ENCODE assay signal across 13 mouse cellular contexts in the genomic region with DNA sequence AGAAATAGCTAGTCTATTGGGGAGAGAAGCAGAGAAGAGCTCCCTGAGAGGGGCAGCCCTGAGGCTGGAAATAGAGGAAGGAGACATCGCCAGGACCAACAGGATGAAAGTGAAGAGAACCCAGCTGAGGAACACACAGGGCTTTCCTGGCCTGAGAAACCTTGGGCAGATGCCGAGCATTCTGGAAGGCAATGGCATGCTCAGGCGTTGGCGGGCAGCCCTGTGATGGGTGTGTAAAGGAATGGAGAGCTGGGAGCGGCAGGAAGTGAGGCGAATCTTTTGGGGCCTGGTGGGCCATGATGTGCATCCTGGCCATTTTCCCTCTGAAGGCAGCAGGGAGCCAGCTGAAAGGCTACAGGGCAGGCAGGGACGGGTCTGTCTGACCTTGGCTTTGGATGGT.
DNase-seq lines count a peak whose midpoint lies in the region; ATAC-seq and TF ChIP-seq lines count a peak whose summit lies in the region.
"Had no signal": no experiment of that assay in that cellular context is flagged by ENCODE, and none has a peak within 500 bp of the region (broad histone marks: within the 10 kb centered on the region; RNA-seq: fewer than 3 reads in every experiment).

No protein-coding gene starts in this region.

- no peak overlapping the region for H3K27ac ChIP-seq in lung, postnatal 0 days (ENCODE audit: low read length)
- peak overlapping the region; percentile 63 for H3K27ac ChIP-seq in cerebellum, adult 2 months (ENCODE audit: insufficient read depth, low read length)
- H3K27ac ChIP-seq in forebrain, embryonic 11.5 days (ENCODE audit: low read depth, low read length), result no peak overlapping the region
- no peak overlapping the region for H3K27ac ChIP-seq in forebrain, embryonic 13.5 days
- H3K27ac ChIP-seq: embryonic facial prominence, embryonic 13.5 days had no signal

- H3K36me3 ChIP-seq in lung, postnatal 0 days (ENCODE audit: insufficient read depth, low read length), result no peaks in the 10 kb centered on the region
- H3K36me3 ChIP-seq in forebrain, embryonic 11.5 days (ENCODE audit: control insufficient read depth, insufficient read depth, low read length), result no peaks in the 10 kb centered on the region
- no peaks in the 10 kb centered on the region for H3K36me3 ChIP-seq in forebrain, embryonic 13.5 days (ENCODE audit: poor library complexity, severe bottlenecking)
- H3K36me3 ChIP-seq: embryonic facial prominence, embryonic 13.5 days had no signal

- H3K9ac ChIP-seq in lung, postnatal 0 days (replicated peaks; ENCODE audit: low read depth), result no peak overlapping the region
- H3K9ac ChIP-seq in forebrain, embryonic 11.5 days (ENCODE audit: low read length), result no peak overlapping the region
- no peak overlapping the region for H3K9ac ChIP-seq in forebrain, embryonic 13.5 days
- H3K9ac ChIP-seq: embryonic facial prominence, embryonic 13.5 days had no signal

- H3K4me3 ChIP-seq in lung, postnatal 0 days (ENCODE audit: low read depth, low read length), result no peak overlapping the region
- no peak overlapping the region for H3K4me3 ChIP-seq in cerebellum, adult 2 months (replicated peaks; ENCODE audit: insufficient read depth, low read depth, low read length)
- H3K4me3 ChIP-seq in forebrain, embryonic 11.5 days (ENCODE audit: low read depth, low read length), result no peak overlapping the region
- no peak overlapping the region for H3K4me3 ChIP-seq in forebrain, embryonic 13.5 days
- H3K4me3 ChIP-seq: embryonic facial prominence, embryonic 13.5 days; myocyte had no signal

- 78% methylated on average over 7 of the region's 7 CpGs for WGBS in lung, postnatal 0 days
- 13% methylated on average over 7 of the region's 7 CpGs for WGBS in cerebellum, adult 2 months
- 79% methylated on average over 7 of the region's 7 CpGs for WGBS in forebrain, embryonic 11.5 days
- WGBS in forebrain, embryonic 13.5 days, result 82% methylated on average over 7 of the region's 7 CpGs

- no peak for TF ChIP-seq EP300 in lung, postnatal 0 days (IDR thresholded peaks at IDR 0.05)

- no peaks in the 10 kb centered on the region for H3K27me3 ChIP-seq in lung, postnatal 0 days (replicated peaks; ENCODE audit: insufficient read depth, low read length)
- no peaks in the 10 kb centered on the region for H3K27me3 ChIP-seq in cerebellum, adult 2 months (ENCODE audit: control insufficient read depth, insufficient read depth, low read length)
- peaks cover 6% of the 10 kb centered on the region for H3K27me3 ChIP-seq in forebrain, embryonic 11.5 days (ENCODE audit: control insufficient read depth, insufficient read depth, low read length)
- peaks cover 3% of the 10 kb centered on the region; the same call in 1 of the 2 replicates for H3K27me3 ChIP-seq in forebrain, embryonic 13.5 days

- TF ChIP-seq CTCF in lung, postnatal 0 days (IDR thresholded peaks at IDR 0.05), result no peak
- no peak for TF ChIP-seq CTCF in cerebellum, adult 2 months (IDR thresholded peaks at IDR 0.05; ENCODE audit: borderline replicate concordance, insufficient read depth, low read depth, low read length)

- DNase-seq in lung, postnatal 10 days, result peak; percentile 51
- DNase-seq in lung, postnatal 0 days (ENCODE audit: low spot score), result no peak
- peak; percentile 81 to 90 for DNase-seq in cerebellum, adult 2 months
- peak; percentile 37 to 64 for DNase-seq in gastrocnemius, postnatal 4 days (ENCODE audit: low spot score in 2 of 2)
- peak; percentile 58 for DNase-seq in urinary bladder, postnatal 14 days (ENCODE audit: low spot score)
- DNase-seq in right cerebral cortex, adult 2 months (ENCODE audit: low spot score in 2 of 2), result no peak
- no peak for DNase-seq in forebrain, embryonic 11.5 days (ENCODE audit: low spot score)
- DNase-seq: kidney, adult 8-10 months; right cerebral cortex, postnatal 25 days; thymus, postnatal 25 days had no signal

- no peaks in the 10 kb centered on the region for H3K9me3 ChIP-seq in lung, postnatal 0 days (ENCODE audit: low read length)
- no peaks in the 10 kb centered on the region for H3K9me3 ChIP-seq in forebrain, embryonic 11.5 days (ENCODE audit: control insufficient read depth, low read length)
- H3K9me3 ChIP-seq in forebrain, embryonic 13.5 days (replicated peaks), result no peaks in the 10 kb centered on the region
- H3K9me3 ChIP-seq: embryonic facial prominence, embryonic 13.5 days had no signal

- H3K4me1 ChIP-seq in lung, postnatal 0 days (ENCODE audit: insufficient read depth, low read depth, low read length), result no peaks in the 10 kb centered on the region
- peaks cover 44% of the 10 kb centered on the region for H3K4me1 ChIP-seq in cerebellum, adult 2 months (ENCODE audit: control insufficient read depth, insufficient read depth, low read length)
- H3K4me1 ChIP-seq in forebrain, embryonic 11.5 days (replicated peaks; ENCODE audit: control insufficient read depth, insufficient read depth, low read length), result no peaks in the 10 kb centered on the region
- H3K4me1 ChIP-seq in forebrain, embryonic 13.5 days, result no peaks in the 10 kb centered on the region
- H3K4me1 ChIP-seq: embryonic facial prominence, embryonic 13.5 days had no signal

- no peak overlapping the region for H3K4me2 ChIP-seq in lung, postnatal 0 days (replicated peaks; ENCODE audit: low read depth, low read length)
- H3K4me2 ChIP-seq in forebrain, embryonic 11.5 days (ENCODE audit: low read depth, low read length, severe bottlenecking), result no peak overlapping the region
- H3K4me2 ChIP-seq in forebrain, embryonic 13.5 days, result no peak overlapping the region
- H3K4me2 ChIP-seq: embryonic facial prominence, embryonic 13.5 days had no signal

- no peak for ATAC-seq in lung, postnatal 0 days
- ATAC-seq in forebrain, embryonic 11.5 days (replicated peaks; ENCODE audit: low FRiP score), result no peak
- ATAC-seq in forebrain, embryonic 13.5 days, result no peak

- no peak for TF ChIP-seq POLR2A in cerebellum, adult 2 months (IDR thresholded peaks at IDR 0.05; ENCODE audit: borderline replicate concordance, insufficient read depth, low read length)

Comparison
In these comparisons a context has a peak if more than half of its experiments do, and no peak if none do; other contexts are left out.
1. DNase-seq: peak in lung, postnatal 10 days (single experiment), cerebellum, adult 2 months (2 of 2), gastrocnemius, postnatal 4 days (2 of 2) and urinary bladder, postnatal 14 days (single experiment); none in lung, postnatal 0 days (single experiment), right cerebral cortex, adult 2 months (0 of 2) and forebrain, embryonic 11.5 days (single experiment).